Mouse (Mus musculus) effector memory CD4-positive, alpha-beta T cell, adult 7 months (primary cell): ENCODE data around the gene Ppcs. TPM values are rescaled to one million over a fixed set of nuclear protein-coding genes. Genes with fewer than 3 reads are reported as not detected.

Experiments used
- polyA plus RNA-seq: library from polyadenylated mRNA; unstranded; fragments of 100-300 nt; shearing (Covaris generic); gene quantifications from one replicate; pipeline ENCODE4 v1.2.1, GENCODE M21; 2017

Ppcs gene
- 12.0 TPM for polyA plus RNA-seq

DNA sequence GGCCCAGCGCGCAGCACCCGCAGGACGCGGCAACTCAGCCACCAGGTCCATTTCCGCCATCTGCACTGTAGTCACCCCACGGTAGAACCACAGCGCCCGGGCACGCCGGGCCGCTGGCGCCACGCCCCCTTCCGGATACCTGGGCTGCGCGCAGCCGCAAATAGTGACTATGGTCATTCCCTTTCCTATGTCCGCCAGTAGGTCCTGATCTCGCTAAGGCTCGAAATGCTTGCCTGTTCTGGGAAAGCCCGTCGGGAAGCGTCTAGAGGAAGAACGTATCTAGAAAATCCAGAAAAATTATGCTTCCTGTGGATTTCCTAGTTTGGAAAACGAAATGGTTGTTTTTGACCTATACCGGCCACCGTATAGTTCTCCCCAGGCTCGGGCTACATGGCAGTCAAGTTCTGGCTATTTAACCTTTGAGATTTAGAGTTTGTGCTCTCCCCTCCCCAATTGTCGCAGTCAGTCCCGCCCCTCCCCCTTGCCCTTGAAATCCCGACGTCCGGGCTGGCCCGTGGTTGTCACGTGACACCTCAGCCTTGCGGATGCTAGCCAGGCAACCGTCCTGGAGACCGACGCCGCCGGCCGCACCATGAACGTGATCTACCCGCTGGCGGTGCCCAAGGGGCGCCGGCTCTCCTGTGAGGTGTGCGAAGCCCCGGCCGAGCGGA, at the start of gene Ppcs, which contains the start of gene Zmynd12:
Gene Ppcs (minus strand): TSS at position 127 of the 671 bp plus-strand sequence.
Gene Zmynd12 (plus strand): TSS at position 521 of the 671 bp plus-strand sequence.

DNA sequence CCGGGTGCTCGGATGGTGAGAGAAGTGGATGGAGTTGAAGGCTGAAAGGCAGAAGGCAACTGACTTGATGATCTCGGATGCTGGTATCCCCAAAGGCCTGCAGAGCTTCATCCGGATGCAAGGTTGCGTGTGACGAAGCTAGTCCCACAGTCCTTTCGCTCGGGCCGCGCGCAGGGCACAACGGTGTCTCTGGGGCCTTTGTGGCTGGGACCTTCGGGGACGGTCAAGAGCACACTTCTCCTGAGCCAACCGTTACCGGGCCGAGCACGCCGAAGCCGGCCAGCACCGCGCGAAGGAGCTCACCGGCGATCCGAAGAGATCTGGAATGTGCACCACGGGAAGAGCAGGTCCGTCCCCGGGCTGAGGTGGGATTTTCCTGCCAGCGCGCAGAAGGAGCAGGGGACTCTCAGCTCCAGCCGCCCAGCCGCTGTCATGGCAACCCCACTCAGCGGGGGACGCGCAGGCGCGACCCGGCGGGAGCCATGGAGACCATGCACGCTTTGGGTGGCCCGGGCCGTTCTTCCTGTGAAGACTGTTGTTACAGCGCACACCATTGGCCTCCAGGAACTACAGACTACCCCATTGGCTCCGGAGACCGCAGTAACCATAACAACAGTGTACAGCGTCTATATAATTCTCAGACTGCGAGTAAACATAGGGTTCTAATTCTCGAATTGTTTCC, 7.0 kb downstream of the Ppcs start, which contains the start of gene Ccdc30:
Gene Ccdc30 (minus strand): TSS at position 450 of the 682 bp plus-strand sequence.

Other genes starting within 250 kb of the Ppcs start
- 1.9 TPM for gene Zfp691, start 248.2 kb downstream of the Ppcs start, polyA plus RNA-seq
- 1.3 TPM for gene Ermap, start 232.4 kb downstream of the Ppcs start, polyA plus RNA-seq
- 32.4 TPM for gene Svbp, start 227.1 kb downstream of the Ppcs start, polyA plus RNA-seq
- gene Tmem269, start 204.2 kb downstream of the Ppcs start, polyA plus RNA-seq = 0.63 TPM
- gene AU022252, start 189.7 kb downstream of the Ppcs start, polyA plus RNA-seq = 11.3 TPM
- gene P3h1, start 189.5 kb downstream of the Ppcs start, polyA plus RNA-seq = 1.5 TPM
- 0.44 TPM for gene Cldn19, start 167.0 kb downstream of the Ppcs start, polyA plus RNA-seq
- gene Ybx1, start 127.8 kb downstream of the Ppcs start, polyA plus RNA-seq = 445 TPM
- gene Ppih, start 101.9 kb downstream of the Ppcs start, polyA plus RNA-seq = 21.6 TPM
- gene Ccdc30, start 6.9 kb downstream of the Ppcs start, polyA plus RNA-seq = 0.71 TPM
- gene Zmynd12, start 394 bp upstream of the Ppcs start, polyA plus RNA-seq = not detected
- 0.94 TPM for gene Rimkla, start 70.2 kb upstream of the Ppcs start, polyA plus RNA-seq
- 54.2 TPM for gene Foxj3, start 114.6 kb upstream of the Ppcs start, polyA plus RNA-seq
- 3.9 TPM for gene Frg2f1, start 117.1 kb upstream of the Ppcs start, polyA plus RNA-seq
- gene Guca2a, start 215.3 kb upstream of the Ppcs start, polyA plus RNA-seq = not detected
- gene Guca2b, start 236.5 kb upstream of the Ppcs start, polyA plus RNA-seq = not detected